Mouse (Mus musculus) liver, postnatal 0 days (tissue): ENCODE results near the gene Trim58.

Source experiments
- CTCF ChIP-seq: sonication (generic); IDR thresholded peaks from 2 replicates; pipeline ENCODE4 v1.5.1; 2016; ENCODE audit warnings: antibody characterized with exemption, low read depth
- EP300 ChIP-seq: IDR thresholded peaks from 2 replicates; pipeline ENCODE4 v1.6.1; 2016; ENCODE audit warnings: antibody characterized with exemption, low read depth, mild to moderate bottlenecking

DNA sequence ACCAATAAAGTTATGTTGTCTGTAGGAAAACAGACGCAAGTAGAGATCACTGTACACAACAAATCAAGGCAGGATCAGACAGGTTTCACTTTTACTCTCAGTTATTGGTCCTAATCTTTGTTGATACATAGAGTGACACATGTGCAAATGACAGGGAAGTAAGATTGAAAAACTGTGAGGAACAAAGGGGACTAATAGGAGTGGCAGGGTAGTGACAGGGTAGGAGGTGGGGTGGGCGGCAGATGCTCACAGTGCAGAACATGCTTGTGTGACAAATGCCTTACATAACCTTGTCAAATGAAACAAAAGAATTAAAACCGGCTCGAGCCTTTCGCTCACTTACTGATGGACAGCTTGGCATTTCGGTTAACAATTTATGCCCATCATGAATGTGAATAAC, 21.5 kb upstream of the Trim58 start:
- TF ChIP-seq CTCF (no peak), EP300 (no peak)
